Mouse (Mus musculus): ENCODE results near the gene Syne1. TPM values are rescaled to one million over a fixed set of nuclear protein-coding genes. Genes with fewer than 3 reads are reported as not detected.

The Syne1 gene
- polyA plus RNA-seq, 1 experiment from 2014 or later = 6.2 TPM

DNA sequence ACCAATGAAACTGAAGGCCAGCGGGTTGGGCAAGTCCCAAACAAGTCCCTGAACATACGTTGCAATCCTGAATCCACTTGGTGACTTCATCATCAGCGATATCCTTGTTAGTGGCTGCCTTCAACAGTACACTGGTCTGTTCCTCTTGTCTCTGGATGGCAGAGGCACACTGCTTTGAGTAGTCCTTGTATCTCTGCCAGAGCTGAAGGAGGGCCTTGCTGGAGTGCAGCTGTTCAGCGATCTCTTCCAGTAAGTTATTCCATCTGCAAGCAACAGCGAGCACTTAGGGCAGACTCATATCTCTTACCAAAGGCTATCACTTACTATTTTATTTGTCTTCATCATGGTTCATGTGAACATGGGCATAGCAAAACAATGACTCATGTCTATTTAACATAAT is 440.5 kb downstream of the Syne1 start:
- TF ChIP-seq EP300 (IDR thresholded peaks at IDR 0.05) (no peak), CTCF (IDR thresholded peaks at IDR 0.05) (no peak)
- WGBS = 79% methylated on average over 5 of the region's 5 CpGs
- ATAC-seq = no peak
- H3K27ac ChIP-seq (ENCODE audit: low read length) = no peak overlapping the region
- no peaks in the 10 kb centered on the region for H3K4me1 ChIP-seq (ENCODE audit: insufficient read depth, low read depth, low read length)
- no peak for DNase-seq (ENCODE audit: low spot score)
- no peaks in the 10 kb centered on the region for H3K27me3 ChIP-seq (replicated peaks; ENCODE audit: insufficient read depth, low read length)
- H3K4me2 ChIP-seq (replicated peaks; ENCODE audit: low read depth, low read length) = no peak overlapping the region
- no peaks in the 10 kb centered on the region; the same call in 1 of the 2 replicates for H3K36me3 ChIP-seq (ENCODE audit: insufficient read depth, low read length)
- H3K4me3 ChIP-seq (ENCODE audit: low read depth, low read length) = no peak overlapping the region
- no peaks in the 10 kb centered on the region for H3K9me3 ChIP-seq (ENCODE audit: low read length)
- H3K9ac ChIP-seq (replicated peaks; ENCODE audit: low read depth) = no peak overlapping the region

DNA sequence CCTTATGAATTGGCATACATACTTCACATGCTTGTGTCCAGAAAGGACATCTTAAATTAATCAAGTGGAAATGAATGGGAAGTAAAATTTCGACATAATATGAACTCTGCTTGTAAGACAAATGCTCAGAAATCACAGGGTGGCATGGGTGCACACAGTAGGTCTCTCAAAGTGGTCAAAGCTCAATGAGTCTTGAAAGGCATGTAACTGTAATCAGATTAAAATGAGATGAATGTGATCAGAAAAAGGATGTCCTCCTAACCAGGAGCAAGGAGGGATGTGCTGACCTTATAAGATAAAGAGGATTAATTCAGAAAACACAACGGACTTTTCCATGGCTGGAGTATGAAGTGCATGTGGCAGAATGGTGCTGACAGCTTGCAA is 453.5 kb downstream of the Syne1 start:
- H3K4me1 ChIP-seq (ENCODE audit: insufficient read depth, low read depth, low read length) = no peaks in the 10 kb centered on the region
- no peaks in the 10 kb centered on the region for H3K27me3 ChIP-seq (replicated peaks; ENCODE audit: insufficient read depth, low read length)
- 49% methylated on average over 2 of the region's 2 CpGs for WGBS
- H3K4me2 ChIP-seq (replicated peaks; ENCODE audit: low read depth, low read length) = no peak overlapping the region
- no peaks in the 10 kb centered on the region for H3K36me3 ChIP-seq (ENCODE audit: insufficient read depth, low read length)
- no peak overlapping the region for H3K4me3 ChIP-seq (ENCODE audit: low read depth, low read length)
- no peak overlapping the region for H3K9ac ChIP-seq (replicated peaks; ENCODE audit: low read depth)
- ATAC-seq = no peak
- H3K27ac ChIP-seq (ENCODE audit: low read length) = no peak overlapping the region
- no peak for TF ChIP-seq CTCF (IDR thresholded peaks at IDR 0.05)
- no peak for TF ChIP-seq EP300 (IDR thresholded peaks at IDR 0.05)
- no peak for DNase-seq (ENCODE audit: low spot score)
- H3K9me3 ChIP-seq (ENCODE audit: low read length) = no peaks in the 10 kb centered on the region

DNA sequence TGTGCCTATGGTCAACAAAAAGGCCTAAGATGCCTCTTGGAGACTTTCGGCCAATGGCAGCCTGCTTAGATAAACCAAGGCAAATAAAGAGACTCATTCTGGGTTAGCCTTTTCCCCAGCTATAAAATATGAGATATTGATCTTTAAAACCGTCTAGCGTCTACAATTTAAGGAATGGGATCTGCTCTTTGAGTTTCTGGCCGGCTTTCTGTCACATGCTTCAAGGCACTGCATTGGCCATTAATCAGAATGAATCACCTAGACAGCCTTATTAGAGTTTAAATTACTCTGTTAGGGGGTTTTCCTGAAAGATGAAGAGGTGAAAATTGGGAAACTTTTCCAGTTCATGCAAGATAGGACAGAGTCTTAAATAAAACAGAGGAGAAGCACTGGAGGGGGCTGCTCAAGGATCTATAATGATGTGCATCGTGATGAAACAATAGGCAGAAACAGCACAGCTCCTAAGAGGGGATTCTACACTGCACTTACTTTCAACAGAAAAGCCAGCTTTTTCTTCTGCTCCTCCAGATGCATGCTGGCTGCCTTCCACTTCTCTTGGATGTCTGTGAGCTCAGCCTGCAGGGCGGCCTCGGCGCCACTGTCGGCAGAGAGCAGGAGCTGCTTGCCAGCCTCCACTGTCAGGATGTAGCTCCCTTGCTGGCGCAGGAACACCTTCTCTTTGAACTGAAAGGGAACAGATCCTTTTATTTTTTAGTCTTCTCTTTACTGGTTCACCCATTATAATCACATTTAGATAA is 454.1 kb downstream of the Syne1 start:
- Histone ChIP-seq H3K27me3 (replicated peaks; ENCODE audit: insufficient read depth, low read length) (no peaks in the 10 kb centered on the region), H3K27ac (ENCODE audit: low read length) (no peak overlapping the region), H3K9me3 (ENCODE audit: low read length) (no peaks in the 10 kb centered on the region), H3K4me1 (ENCODE audit: insufficient read depth, low read depth, low read length) (no peaks in the 10 kb centered on the region), H3K4me3 (ENCODE audit: low read depth, low read length) (no peak overlapping the region), H3K36me3 (ENCODE audit: insufficient read depth, low read length) (no peaks in the 10 kb centered on the region), H3K4me2 (replicated peaks; ENCODE audit: low read depth, low read length) (no peak overlapping the region), H3K9ac (replicated peaks; ENCODE audit: low read depth) (no peak overlapping the region)
- 79% methylated on average over 10 of the region's 10 CpGs for WGBS
- DNase-seq (ENCODE audit: low spot score) = no peak
- TF ChIP-seq EP300 (IDR thresholded peaks at IDR 0.05) = no peak
- TF ChIP-seq CTCF (IDR thresholded peaks at IDR 0.05) = no peak
- ATAC-seq = no peak

DNA sequence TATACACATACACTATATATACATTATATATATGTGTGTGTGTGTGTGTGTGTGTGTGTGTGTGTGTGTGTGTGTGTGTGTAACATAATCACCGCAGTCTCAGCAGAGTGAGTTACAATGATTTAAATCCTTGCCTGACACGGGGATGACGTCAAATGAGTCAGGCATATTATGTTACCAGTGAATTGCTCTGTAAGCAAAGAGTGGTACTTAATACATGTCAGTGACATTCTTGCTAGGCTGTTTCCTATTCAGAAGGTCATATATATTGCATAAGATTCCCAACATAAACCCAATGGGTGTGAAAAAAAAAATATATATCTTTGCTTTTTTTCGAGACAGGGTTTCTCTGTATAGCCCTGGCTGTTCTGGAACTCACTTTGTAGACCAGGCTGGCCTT is 462.1 kb downstream of the Syne1 start:
- Histone ChIP-seq H3K9me3 (ENCODE audit: low read length) (no peaks in the 10 kb centered on the region), H3K4me1 (ENCODE audit: insufficient read depth, low read depth, low read length) (no peaks in the 10 kb centered on the region), H3K4me3 (ENCODE audit: low read depth, low read length) (no peak overlapping the region), H3K9ac (replicated peaks; ENCODE audit: low read depth) (no peak overlapping the region), H3K36me3 (ENCODE audit: insufficient read depth, low read length) (0 out of 2 replicates have a peak, but pooled peaks cover 4% of the 10 kb centered on the region), H3K27me3 (replicated peaks; ENCODE audit: insufficient read depth, low read length) (no peaks in the 10 kb centered on the region), H3K27ac (ENCODE audit: low read length) (no peak overlapping the region), H3K4me2 (replicated peaks; ENCODE audit: low read depth, low read length) (no peak overlapping the region)
- TF ChIP-seq CTCF (IDR thresholded peaks at IDR 0.05) (no peak), EP300 (IDR thresholded peaks at IDR 0.05) (no peak)
- no peak for ATAC-seq
- no peak for DNase-seq (ENCODE audit: low spot score)
- 89% methylated on average over 4 of the region's 4 CpGs for WGBS

DNA sequence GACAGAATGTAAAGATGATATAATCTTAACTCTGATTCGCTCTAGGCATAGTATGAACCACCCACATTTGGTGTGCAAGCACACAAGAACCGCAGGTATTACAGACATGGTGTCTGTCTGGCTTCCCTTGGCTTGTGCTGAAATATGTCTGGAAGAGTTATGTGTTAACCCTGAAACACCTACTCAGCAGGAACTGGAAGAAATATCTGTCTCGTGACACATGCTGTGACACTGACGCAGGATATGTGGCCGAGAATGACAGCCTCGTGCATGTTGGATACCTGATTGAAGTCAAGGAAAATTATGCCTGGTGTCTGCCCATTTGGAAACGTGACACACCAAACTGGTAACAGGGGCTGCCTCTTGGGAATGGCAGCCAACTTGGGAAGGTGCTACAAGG is 463.9 kb downstream of the Syne1 start:
- TF ChIP-seq EP300 (IDR thresholded peaks at IDR 0.05) (no peak), CTCF (IDR thresholded peaks at IDR 0.05) (no peak)
- DNase-seq (ENCODE audit: low spot score) = no peak
- Histone ChIP-seq H3K4me1 (ENCODE audit: insufficient read depth, low read depth, low read length) (no peaks in the 10 kb centered on the region), H3K27me3 (replicated peaks; ENCODE audit: insufficient read depth, low read length) (no peaks in the 10 kb centered on the region), H3K9me3 (ENCODE audit: low read length) (no peaks in the 10 kb centered on the region), H3K4me2 (replicated peaks; ENCODE audit: low read depth, low read length) (no peak overlapping the region), H3K4me3 (ENCODE audit: low read depth, low read length) (no peak overlapping the region), H3K9ac (replicated peaks; ENCODE audit: low read depth) (no peak overlapping the region), H3K27ac (ENCODE audit: low read length) (no peak overlapping the region), H3K36me3 (ENCODE audit: insufficient read depth, low read length) (0 out of 2 replicates have a peak, but pooled peaks cover 4% of the 10 kb centered on the region)
- ATAC-seq = no peak
- 86% methylated on average over 7 of the region's 7 CpGs for WGBS

DNA sequence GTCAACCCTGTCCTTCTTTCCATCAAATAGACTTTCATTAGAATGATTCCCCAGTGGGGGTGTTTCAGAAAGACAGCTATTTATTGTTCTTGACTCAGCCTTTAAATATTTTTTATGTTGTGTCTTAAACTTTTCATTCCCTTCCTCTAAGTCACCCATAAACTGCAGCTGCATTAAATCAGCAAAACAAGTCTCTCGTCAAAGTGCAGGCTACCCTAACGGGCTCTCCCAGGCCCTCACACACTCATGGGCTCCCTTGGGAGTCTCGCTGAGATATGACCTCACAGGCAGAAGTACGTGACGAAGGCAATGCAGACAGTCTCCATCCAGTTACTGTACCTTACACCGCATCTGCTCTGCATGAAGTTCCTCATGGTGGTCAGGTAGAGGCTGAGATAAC is 465.0 kb downstream of the Syne1 start:
- no peaks in the 10 kb centered on the region for H3K4me1 ChIP-seq (ENCODE audit: insufficient read depth, low read depth, low read length)
- no peak for TF ChIP-seq CTCF (IDR thresholded peaks at IDR 0.05)
- no peak for TF ChIP-seq EP300 (IDR thresholded peaks at IDR 0.05)
- 0 out of 2 replicates have a peak, but pooled peaks cover 4% of the 10 kb centered on the region for H3K36me3 ChIP-seq (ENCODE audit: insufficient read depth, low read length)
- no peak overlapping the region for H3K27ac ChIP-seq (ENCODE audit: low read length)
- ATAC-seq (no peak), DNase-seq (ENCODE audit: low spot score) (no peak)
- no peaks in the 10 kb centered on the region for H3K27me3 ChIP-seq (replicated peaks; ENCODE audit: insufficient read depth, low read length)
- H3K4me2 ChIP-seq (replicated peaks; ENCODE audit: low read depth, low read length) = no peak overlapping the region
- WGBS = 79% methylated on average over 6 of the region's 6 CpGs
- no peaks in the 10 kb centered on the region for H3K9me3 ChIP-seq (ENCODE audit: low read length)
- no peak overlapping the region for H3K9ac ChIP-seq (replicated peaks; ENCODE audit: low read depth)
- no peak overlapping the region for H3K4me3 ChIP-seq (ENCODE audit: low read depth, low read length)
